Mouse (Mus musculus) kidney, embryonic 14.5 days (tissue): ENCODE measurements around the gene Krt87. TPM values are rescaled to one million over a fixed set of nuclear protein-coding genes. Genes with fewer than 3 reads are reported as not detected.

Experiments used
- ATAC-seq: fragments of 200-750 bp; cut with Nextera tagmentation; 2 replicates; pipeline ENCODE4 v1.8.0; 2017; ENCODE audit warnings: moderate number of reproducible peaks, mild to moderate bottlenecking, moderate TSS enrichment, moderate library complexity; ENCODE audit not compliant: low FRiP score, low TSS enrichment
- H3K27ac ChIP-seq: fragments of 300-500 bp; sonication (generic); 2 replicates; pipeline ENCODE4 v1.5.1; 2014; ENCODE audit warnings: low read depth, mild to moderate bottlenecking, low read length, moderate library complexity, mixed read lengths
- H3K27me3 ChIP-seq: fragments of 300-500 bp; sonication (generic); 2 replicates; pipeline ENCODE4 v1.6.1; 2014; ENCODE audit warnings: mild to moderate bottlenecking, low read length; ENCODE audit not compliant: control insufficient read depth, insufficient read depth
- H3K36me3 ChIP-seq: fragments of 300-500 bp; sonication (generic); 2 replicates; pipeline ENCODE4 v1.6.1; 2014; ENCODE audit warnings: low read length, mixed read lengths; ENCODE audit not compliant: control insufficient read depth, insufficient read depth
- H3K4me1 ChIP-seq: fragments of 300-500 bp; sonication (generic); 2 replicates; pipeline ENCODE4 v1.6.1; 2014; ENCODE audit warnings: low read length, mixed read lengths; ENCODE audit not compliant: control insufficient read depth, insufficient read depth
- H3K4me2 ChIP-seq: fragments of 300-500 bp; sonication (generic); replicated peaks from 2 replicates; pipeline ENCODE4 v1.6.1; 2014; ENCODE audit warnings: low read depth, mild to moderate bottlenecking, low read length
- H3K4me3 ChIP-seq: fragments of 300-500 bp; sonication (generic); 2 replicates; pipeline ENCODE4 v1.5.1; 2014; ENCODE audit warnings: mild to moderate bottlenecking, low read length
- H3K9ac ChIP-seq: fragments of 300-500 bp; sonication (generic); 2 replicates; pipeline ENCODE4 v1.6.1; 2014; ENCODE audit warnings: low read depth, mild to moderate bottlenecking, low read length, moderate library complexity
- H3K9me3 ChIP-seq: fragments of 300-500 bp; sonication (generic); 2 replicates; pipeline ENCODE4 v1.6.1; 2016; ENCODE audit warnings: low read length; ENCODE audit not compliant: control insufficient read depth
- WGBS: fragments of 180-500 bp; shearing (Covaris S2); extraction: QIAGEN DNeasy Blood & Tissue Kit; methylation state at CpG from one replicate; pipeline ENCODE4 v1.1.7; 2014; 5-methylcytosine and 5-hydroxymethylcytosine counted together
- polyA plus RNA-seq: library from polyadenylated mRNA; unstranded; fragments of >200 nt; fragmentation: Nextera tagmentation; extraction: Ambion mirVana; gene quantifications from 2 replicates; pipeline ENCODE4 v1.2.1, GENCODE M21; 2014

Krt87 gene
- polyA plus RNA-seq, 1 experiment from 2014 or later: not detected

DNA sequence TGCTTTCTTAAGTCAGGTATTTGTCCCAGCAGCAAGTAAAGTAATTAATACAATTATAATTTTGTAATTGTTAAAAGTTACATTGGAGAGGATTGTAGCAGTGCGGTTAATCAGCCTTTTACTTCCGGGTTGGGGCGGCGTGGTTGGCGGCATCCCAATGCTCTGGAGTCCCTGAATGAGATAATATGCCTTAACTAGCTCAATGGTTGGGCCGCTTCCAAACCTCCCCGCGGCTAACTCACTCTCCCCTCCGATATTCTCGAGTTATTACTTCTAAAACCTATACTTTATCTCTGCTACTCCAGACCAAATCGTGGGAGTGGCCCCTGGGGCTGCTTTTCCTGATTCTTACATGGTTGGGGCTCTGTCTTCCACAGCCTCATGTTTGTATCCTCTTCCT lies 8.0 kb upstream of the Krt87 start:
- H3K9me3 ChIP-seq: no peaks in the 10 kb centered on the region
- H3K27ac ChIP-seq: no peak overlapping the region
- WGBS: 80% methylated on average over 11 of the region's 11 CpGs
- no peak overlapping the region for H3K4me3 ChIP-seq
- H3K4me2 ChIP-seq: no peak overlapping the region
- H3K4me1 ChIP-seq: no peaks in the 10 kb centered on the region
- no peaks in the 10 kb centered on the region for H3K36me3 ChIP-seq
- ATAC-seq: no peak
- H3K27me3 ChIP-seq: no peaks in the 10 kb centered on the region
- H3K9ac ChIP-seq: no peak overlapping the region

DNA sequence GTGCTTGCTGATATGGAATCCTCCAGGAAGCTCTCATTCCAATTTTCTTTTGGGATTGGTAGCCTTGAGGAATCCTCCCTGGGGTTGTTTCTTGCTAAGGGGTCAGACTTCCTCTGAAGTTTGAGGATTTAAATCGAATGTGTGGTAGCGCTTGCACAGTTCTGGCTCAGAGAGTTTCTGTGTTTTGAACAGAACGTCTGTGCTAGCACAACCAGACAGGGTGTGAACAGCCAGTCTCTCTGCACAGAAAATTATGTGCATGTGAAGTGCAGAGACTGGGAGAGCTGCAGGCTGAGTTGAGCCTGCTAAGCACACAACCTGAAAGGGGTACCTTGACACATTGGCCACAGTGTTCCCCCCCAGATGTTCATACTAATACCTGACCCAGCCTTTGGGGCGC lies 2.2 kb upstream of the Krt87 start:
- Histone ChIP-seq H3K27me3 (peaks cover 31% of the 10 kb centered on the region), H3K4me3 (no peak overlapping the region), H3K36me3 (no peaks in the 10 kb centered on the region), H3K4me1 (0 out of 2 replicates have a peak, but pooled peaks cover 2% of the 10 kb centered on the region), H3K4me2 (no peak overlapping the region), H3K27ac (no peak overlapping the region), H3K9me3 (no peaks in the 10 kb centered on the region), H3K9ac (no peak overlapping the region)
- no peak for ATAC-seq
- 75% methylated on average over 4 of the region's 4 CpGs for WGBS

DNA sequence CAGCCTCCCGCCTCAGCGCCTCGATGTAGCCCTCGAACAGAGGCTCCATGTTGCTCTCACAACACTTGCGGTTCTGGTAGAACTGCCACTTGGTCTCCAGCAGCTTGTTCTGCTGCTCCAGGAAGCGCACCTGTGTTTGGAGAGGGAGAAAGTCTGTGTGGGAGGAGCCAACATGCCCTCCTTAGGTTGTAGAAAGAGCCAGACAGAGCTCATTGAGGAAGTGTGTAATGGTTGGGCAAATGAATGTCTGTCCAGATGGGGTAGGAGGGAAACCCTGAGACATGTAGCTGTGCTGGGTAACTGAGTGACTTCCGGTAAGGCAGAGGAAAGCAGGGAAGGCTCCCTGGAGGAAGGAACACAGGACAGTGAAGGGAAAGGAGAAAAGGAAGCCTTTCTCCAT lies 2.0 kb downstream of the Krt87 start:
- H3K27ac ChIP-seq: no peak overlapping the region
- no peaks in the 10 kb centered on the region for H3K9me3 ChIP-seq
- no peak overlapping the region for H3K4me2 ChIP-seq
- 91% methylated on average over 7 of the region's 7 CpGs for WGBS
- H3K4me3 ChIP-seq: no peak overlapping the region
- H3K4me1 ChIP-seq: 0 out of 2 replicates have a peak, but pooled peaks cover 2% of the 10 kb centered on the region
- ATAC-seq: no peak
- no peak overlapping the region for H3K9ac ChIP-seq
- peaks cover 31% of the 10 kb centered on the region for H3K27me3 ChIP-seq
- no peaks in the 10 kb centered on the region for H3K36me3 ChIP-seq

DNA sequence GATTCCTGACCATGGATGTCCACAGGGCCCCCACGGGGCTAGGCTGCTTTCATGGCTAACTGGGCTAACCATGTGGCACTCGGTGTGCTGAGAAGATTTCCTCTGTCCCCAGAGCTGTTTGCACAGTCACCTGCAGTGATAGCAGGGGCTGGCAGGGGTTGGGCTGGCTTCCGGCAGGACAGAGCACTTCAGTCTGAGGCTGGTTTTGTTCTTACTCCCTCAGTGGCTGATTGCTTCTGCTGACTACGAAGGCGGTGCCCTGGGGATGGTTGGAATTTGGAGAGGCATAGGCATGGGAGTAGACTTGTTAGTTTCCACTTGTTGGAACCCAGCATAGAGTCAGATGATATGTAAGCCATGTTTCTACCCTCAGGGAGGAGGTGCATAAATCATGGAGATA lies 13.7 kb downstream of the Krt87 start:
- no peak overlapping the region for H3K4me3 ChIP-seq
- H3K4me2 ChIP-seq: no peak overlapping the region
- H3K9me3 ChIP-seq: no peaks in the 10 kb centered on the region
- no peaks in the 10 kb centered on the region for H3K27me3 ChIP-seq
- no peak for ATAC-seq
- no peaks in the 10 kb centered on the region for H3K4me1 ChIP-seq
- H3K9ac ChIP-seq: 0 out of 2 replicates have a peak overlapping the region, but pooled peaks have one; percentile 4
- no peaks in the 10 kb centered on the region for H3K36me3 ChIP-seq
- no peak overlapping the region for H3K27ac ChIP-seq
- 20% methylated on average over 5 of the region's 5 CpGs for WGBS

DNA sequence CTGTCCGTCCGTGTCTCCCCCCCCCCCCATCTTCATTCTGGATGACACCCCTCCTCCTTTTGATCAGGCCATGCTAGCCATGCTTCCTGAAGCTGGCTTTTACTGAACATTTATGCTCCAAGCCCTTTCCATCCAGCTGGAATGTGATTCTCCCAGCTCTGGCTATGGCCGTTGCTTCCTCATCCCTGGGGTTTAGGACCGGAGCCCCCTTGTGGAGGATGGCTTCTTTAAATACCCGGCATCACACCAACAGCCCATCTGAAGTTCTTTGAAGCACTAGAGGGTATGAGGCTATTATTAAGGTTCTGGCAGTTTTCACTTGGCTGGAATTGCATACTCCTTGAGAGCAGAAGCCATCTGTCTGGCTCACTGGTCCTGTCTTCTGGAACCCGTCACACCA lies 17.7 kb downstream of the Krt87 start:
- Histone ChIP-seq H3K4me3 (no peak overlapping the region), H3K9ac (no peak overlapping the region), H3K36me3 (no peaks in the 10 kb centered on the region), H3K9me3 (no peaks in the 10 kb centered on the region), H3K4me1 (no peaks in the 10 kb centered on the region), H3K27me3 (no peaks in the 10 kb centered on the region), H3K27ac (no peak overlapping the region), H3K4me2 (no peak overlapping the region)
- no peak for ATAC-seq
- WGBS: 54% methylated on average over 6 of the region's 6 CpGs

DNA sequence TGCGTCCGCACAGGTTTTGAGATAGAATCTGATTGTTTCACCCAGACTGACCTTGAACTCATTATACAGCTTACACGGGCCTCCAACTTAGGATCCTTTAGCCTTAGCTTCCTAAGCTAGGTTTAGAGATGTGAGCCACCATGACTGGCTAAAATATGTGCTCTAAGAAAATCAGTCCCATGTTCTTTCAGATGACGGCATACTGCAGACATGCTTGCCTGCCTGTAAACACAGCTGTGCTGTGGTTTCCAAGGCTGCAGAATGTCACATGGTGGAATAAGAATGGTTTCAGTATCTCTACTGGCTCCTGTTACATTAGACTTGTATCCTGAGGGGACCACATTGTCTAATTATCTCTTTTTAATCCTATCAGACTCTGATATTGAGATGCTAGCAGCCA lies 19.7 kb downstream of the Krt87 start:
- Histone ChIP-seq H3K27me3 (no peaks in the 10 kb centered on the region), H3K4me2 (no peak overlapping the region), H3K27ac (no peak overlapping the region), H3K4me1 (no peaks in the 10 kb centered on the region), H3K4me3 (no peak overlapping the region), H3K9me3 (no peaks in the 10 kb centered on the region), H3K36me3 (no peaks in the 10 kb centered on the region), H3K9ac (no peak overlapping the region)
- ATAC-seq: no peak
- 81% methylated on average over 4 of the region's 4 CpGs for WGBS

DNA sequence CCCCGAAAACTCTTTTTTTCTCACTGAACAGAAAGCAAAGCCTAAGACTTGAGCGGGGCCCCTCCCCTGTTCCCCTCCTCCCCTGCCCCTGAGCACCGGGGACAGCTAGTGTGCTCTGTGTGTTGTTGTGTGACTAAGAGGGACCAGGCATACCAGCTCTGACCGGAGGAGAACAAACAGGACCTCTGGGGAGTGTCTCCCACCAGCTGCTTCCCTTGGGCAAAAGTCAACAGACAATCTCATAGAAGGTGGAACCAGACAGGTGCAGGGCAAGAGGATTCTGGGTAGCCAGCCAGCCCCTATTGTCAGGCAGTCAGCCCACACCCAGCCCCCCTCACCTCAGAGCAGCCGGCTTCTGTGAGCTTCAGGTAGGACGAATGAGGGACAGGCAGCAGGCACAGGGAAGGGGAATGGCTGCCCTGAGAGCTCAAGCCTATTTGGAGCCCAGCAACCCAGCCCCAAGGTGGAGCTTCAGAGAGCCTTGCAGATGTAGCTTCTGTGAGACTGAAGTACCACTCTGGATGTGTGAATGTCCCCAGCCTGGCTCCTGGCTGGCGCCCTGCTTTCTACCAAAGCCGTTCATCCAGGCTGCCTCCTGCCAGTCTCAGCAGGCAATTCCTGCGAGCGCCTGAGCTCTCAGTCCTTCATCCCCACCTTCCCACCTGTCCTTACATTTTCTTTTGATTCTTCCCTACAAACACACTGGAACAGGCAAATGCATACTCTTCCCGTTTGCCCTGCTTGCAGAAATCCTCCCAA lies 23.6 kb downstream of the Krt87 start:
- H3K4me3 ChIP-seq: no peak overlapping the region
- WGBS: 54% methylated on average over 11 of the region's 11 CpGs
- H3K27ac ChIP-seq: no peak overlapping the region
- H3K36me3 ChIP-seq: no peaks in the 10 kb centered on the region
- no peaks in the 10 kb centered on the region for H3K4me1 ChIP-seq
- no peaks in the 10 kb centered on the region for H3K9me3 ChIP-seq
- no peak for ATAC-seq
- H3K4me2 ChIP-seq: no peak overlapping the region
- H3K27me3 ChIP-seq: peaks cover 6% of the 10 kb centered on the region
- H3K9ac ChIP-seq: no peak overlapping the region

DNA sequence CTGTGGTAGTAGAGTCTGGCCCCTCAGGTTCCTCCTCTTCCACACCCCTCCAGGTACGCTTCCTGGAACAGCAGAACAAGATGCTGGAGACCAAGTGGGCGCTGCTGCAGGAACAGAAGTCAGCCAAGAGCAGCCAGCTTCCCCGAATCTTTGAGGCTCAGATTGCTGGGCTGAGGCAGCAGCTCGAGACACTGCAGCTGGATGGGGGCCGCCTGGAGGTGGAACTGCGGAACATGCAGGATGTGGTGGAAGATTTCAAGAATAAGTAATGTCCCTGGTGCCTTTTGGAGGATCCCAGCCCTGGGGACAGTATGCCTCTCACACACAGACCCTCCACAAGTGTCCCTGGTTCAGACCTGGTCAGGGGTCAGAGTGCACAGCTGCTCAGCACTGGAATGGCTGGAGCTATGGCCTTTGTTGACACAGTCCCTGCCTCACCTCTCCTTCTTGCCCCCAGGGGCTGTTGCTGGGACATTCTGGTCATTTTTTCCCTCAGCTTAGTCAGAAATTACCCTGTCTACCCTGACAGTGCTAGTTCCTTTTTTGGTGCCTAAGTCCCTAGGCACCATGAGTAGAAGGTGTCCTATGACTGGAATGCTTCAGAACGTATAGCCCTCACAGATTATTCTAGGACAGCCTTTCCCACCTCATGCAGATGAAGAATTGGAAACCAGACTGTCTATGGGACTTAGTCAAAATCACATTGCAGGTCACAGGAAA lies 24.5 kb downstream of the Krt87 start:
- Histone ChIP-seq H3K4me1 (no peaks in the 10 kb centered on the region), H3K36me3 (no peaks in the 10 kb centered on the region), H3K9ac (no peak overlapping the region), H3K4me2 (no peak overlapping the region), H3K27me3 (peaks cover 6% of the 10 kb centered on the region), H3K27ac (no peak overlapping the region), H3K4me3 (no peak overlapping the region), H3K9me3 (no peaks in the 10 kb centered on the region)
- WGBS: 30% methylated on average over 7 of the region's 7 CpGs
- no peak for ATAC-seq

DNA sequence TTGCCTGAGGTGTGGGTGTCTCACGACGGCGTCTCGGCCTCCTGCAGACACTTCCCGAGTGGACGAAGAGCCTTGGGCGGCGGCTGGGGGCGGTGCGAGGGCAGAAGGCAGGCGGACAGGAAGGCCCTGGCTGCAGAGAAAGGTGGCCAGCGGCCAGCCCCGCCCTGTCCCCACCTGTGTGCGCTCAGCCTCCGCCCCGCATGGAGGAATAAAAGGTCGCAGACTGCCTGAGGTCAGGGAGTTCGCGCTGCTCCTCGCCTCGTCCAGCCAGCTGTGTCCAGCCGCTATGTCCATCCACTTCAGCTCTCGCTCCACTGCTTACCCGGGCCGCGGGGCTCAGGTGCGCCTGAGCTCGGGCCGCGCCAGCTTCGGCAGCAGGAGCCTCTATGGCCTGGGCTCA lies 26.4 kb downstream of the Krt87 start:
- H3K4me2 ChIP-seq: peak overlapping the region; percentile 37

More for the DNA sequence above, 26.4 kb downstream of the Krt87 start:
- H3K4me1 ChIP-seq: no peaks in the 10 kb centered on the region
- H3K4me3 ChIP-seq: peak overlapping the region; percentile 21
- H3K9ac ChIP-seq: peak overlapping the region; percentile 47
- ATAC-seq: peak; percentile 48
- no peaks in the 10 kb centered on the region for H3K36me3 ChIP-seq
- no peaks in the 10 kb centered on the region for H3K9me3 ChIP-seq
- WGBS: 15% methylated on average over 31 of the region's 31 CpGs
- peaks cover 6% of the 10 kb centered on the region for H3K27me3 ChIP-seq
- H3K27ac ChIP-seq: peak overlapping the region; percentile 62; the same call in 1 of the 2 replicates
